Mouse (Mus musculus) gastrocnemius, postnatal 10 days (tissue): Measurements from ENCODE around the gene Map3k20. TPM values are rescaled to one million over a fixed set of nuclear protein-coding genes. Genes with fewer than 3 reads are reported as not detected.

ENCODE experiments used
- DNase-seq: peaks from one replicate; pipeline ENCODE4 v3.0.0; 2021; ENCODE audit warnings: mixed read lengths
- total RNA-seq, 2 experiments: library from RNA; stranded (reverse); gene quantifications; 2 replicates each; pipeline ENCODE4 v1.2.3; 2021

The Map3k20 gene
- total RNA-seq, 2 experiments from 2014 or later: 255 to 272 TPM

DNA sequence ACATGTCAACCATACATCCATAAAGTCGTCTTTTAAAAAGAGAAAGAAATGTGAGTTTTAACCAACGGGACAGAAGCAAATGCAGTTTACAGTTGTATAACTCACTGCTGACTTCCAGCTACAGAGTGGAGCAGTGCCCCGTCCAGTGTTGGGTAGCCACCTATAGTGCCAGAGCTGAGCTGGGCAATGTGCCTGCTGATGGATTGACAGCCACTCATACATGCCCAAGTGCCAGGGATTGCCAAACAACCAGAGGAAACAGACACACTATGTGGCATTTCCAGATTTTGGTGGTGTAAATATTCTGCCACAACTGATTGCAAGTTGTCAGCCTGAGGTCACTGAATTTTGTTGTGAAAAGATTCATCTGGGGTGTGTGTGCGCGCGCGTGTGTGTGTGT, 139.2 kb downstream of the Map3k20 start:
- DNase-seq: peak; percentile 24

GRCm38 (mm10) chr2:72426776-72427175, 141.3 kb downstream of the Map3k20 start:
- no peak for DNase-seq

DNA sequence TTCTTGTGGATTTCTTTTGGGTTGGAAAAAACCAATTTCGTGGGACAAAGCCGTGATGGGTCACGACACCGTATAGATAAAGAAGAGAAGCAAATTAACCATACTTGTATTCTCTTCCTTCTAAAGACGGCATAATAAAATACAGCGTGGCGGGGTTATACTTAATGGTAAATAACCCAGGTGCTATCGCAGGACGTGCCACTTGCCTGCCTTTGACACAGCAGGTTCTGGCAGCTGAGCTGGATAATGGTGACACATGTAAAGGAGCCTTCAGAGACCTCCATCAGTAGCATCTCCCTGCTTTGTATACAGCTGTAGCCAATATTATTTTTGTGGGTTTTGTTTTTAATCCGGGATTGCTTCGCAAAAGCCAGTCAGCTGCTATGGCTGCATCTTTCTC, 141.9 kb downstream of the Map3k20 start:
- no peak for DNase-seq

DNA sequence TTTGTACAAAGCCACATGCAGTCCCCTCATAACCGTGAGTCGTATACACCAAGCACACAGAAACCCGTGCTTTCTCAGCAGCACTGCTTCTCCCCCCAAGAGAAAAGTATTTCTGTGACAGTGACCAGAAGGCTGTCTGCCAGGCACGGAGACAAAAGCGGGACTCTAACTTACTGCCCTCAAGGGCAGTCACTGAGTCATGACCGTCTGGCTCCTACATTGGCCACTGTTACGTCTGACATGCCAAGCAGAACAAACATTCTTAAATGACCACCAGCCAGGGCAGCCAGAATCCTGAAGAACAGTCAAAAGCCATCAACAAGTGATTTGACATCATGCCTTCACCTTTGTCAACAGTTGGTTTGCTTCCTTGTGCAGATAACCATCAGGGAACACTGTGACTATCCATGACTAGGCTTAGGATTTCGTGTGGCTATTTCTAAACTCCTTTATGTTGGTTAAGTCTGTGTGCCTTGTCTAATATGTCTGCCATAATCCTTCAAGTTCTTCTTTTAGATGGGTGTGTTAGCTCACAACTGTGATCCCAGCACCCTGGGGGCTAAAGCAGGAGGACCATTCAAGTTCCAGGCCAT, 153.6 kb downstream of the Map3k20 start:
- no peak for DNase-seq

- DNase-seq: no peak
These were observed 155.6 kb downstream of the Map3k20 start for GRCm38 (mm10) chr2:72441010-72441409.

DNA sequence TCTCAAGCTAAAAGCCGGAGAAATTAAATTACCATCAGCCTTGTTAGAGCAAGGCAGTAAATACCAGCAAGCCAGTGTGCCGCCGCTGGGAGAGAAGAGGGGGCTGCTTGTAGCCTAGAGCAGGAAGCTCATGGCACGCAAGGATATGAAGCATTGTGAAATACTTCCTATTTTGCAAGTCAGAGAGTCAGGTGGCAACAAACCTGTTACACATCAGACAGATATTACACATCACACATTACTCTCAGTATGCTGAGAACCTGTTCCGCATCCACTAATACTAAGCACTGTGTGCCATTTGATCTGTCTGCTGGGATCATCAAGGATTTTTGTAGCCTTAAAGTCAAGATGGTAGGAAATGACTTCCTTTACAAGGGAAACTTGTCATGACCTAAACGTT, 157.4 kb downstream of the Map3k20 start:
- DNase-seq: no peak

- DNase-seq: no peak
These were observed 158.5 kb downstream of the Map3k20 start for GRCm38 (mm10) chr2:72443960-72444359.

DNA sequence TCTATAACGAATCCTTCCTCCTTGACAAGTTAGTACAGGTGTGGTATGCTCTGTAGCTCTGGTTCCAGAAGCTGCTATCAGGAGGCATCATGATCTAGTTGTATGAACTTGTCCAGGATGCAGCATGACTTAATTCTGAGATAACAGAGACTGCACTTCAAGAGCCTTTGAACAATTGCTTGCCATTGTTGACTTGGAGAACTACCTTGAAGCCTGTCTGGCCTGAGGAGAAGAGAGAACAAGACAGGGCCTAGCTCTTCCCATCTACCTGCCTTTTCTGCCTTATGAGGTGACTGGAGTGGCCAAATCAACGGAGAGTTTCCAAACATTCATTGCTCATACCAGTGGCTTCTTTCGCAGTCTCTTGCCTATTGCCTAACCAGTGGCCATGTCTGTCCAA, 160.7 kb downstream of the Map3k20 start:
- no peak for DNase-seq

GRCm38 (mm10) chr2:72446615-72447014, 161.2 kb downstream of the Map3k20 start:
- no peak for DNase-seq

- no peak for DNase-seq
These were observed 168.1 kb downstream of the Map3k20 start for GRCm38 (mm10) chr2:72453563-72453962.

- DNase-seq: no peak
These were observed 170.8 kb downstream of the Map3k20 start for GRCm38 (mm10) chr2:72456189-72456588.

DNA sequence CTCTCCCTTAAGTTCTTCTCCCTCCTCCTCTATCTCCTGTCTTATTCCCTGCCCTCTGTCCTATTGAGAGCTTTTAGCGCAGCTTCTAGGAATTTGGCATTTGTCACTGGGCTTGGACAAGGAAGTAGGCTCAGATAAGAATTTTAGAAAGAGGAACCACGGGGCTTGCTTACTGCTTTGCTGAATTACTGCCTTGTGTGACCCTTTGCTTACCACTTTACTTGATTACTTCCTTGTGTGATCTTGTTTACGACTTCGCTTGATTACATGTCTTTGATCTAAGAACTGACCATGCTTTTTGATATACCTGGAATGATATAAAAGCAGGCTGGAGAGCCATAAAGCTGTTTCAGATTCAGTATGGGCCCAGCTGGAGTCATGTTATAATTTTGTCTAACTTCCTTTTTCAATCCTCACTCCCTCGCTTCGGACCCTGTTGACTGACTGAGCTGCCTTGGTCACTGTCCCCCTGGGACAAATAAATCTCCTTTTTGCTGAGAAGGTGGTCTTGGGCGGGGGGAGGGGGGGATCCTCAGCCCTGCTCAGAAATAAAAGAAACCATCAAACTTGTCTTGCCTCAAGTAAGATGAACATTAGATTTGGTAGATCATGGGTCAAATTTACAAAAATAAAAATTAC, 179.1 kb downstream of the Map3k20 start:
- DNase-seq: no peak

GRCm38 (mm10) chr2:72467604-72468003, 182.2 kb downstream of the Map3k20 start:
- no peak for DNase-seq

- no peak for DNase-seq
These were observed 186.1 kb downstream of the Map3k20 start for GRCm38 (mm10) chr2:72471415-72472070.

DNA sequence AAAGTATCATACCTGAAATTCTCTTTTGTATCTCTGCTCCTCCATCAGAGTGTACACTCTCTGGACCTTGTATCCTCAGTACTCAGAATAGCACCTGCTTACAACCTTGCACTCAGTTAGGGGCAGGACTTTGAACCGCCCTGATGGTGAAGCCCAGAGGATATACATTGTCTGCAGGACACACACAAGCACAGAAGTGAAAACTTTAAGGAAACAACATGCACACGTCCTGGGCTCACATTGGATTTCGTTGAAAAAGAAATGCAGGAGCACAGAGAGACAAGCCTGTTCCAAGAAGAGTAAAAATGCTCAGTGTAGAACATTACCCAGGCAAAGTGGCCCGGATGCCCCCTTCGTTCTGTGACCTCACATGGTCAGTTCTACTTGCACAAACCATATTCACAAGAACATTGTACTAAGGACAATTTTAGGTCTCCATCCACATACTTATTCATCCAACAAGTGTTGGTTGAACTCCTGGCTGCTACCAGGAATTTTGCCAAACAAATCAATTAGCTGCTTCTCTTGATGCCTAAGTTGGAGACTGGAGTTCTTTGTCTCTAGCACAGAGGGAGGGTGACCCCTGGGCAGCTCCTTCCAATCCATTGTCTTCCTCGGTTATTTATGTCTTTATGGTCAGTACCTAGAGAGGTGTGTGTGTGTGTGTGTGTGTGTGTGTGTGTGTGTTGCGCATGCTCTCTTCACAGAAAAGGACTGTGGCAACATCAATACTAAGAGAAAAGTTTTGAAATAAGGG, 189.3 kb downstream of the Map3k20 start:
- DNase-seq: no peak

DNA sequence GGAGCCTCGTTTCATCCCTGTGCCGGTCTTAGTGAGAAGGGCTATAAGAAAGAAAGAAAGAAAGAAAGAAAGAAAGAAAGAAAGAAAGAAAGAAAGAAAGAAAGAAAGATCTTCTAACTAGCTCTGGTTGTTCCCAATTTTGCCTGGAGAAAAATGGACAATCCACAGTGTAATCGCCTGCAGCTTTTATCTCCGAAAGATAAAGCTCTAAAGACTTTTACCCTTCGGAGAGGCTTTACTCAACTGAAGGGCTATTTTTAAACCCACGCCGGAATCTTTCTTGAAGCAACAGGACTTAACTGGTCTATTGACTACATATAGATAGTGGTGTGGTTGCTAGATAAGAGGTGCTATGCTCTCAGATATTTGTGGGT, 190.0 kb downstream of the Map3k20 start:
- no peak for DNase-seq

DNA sequence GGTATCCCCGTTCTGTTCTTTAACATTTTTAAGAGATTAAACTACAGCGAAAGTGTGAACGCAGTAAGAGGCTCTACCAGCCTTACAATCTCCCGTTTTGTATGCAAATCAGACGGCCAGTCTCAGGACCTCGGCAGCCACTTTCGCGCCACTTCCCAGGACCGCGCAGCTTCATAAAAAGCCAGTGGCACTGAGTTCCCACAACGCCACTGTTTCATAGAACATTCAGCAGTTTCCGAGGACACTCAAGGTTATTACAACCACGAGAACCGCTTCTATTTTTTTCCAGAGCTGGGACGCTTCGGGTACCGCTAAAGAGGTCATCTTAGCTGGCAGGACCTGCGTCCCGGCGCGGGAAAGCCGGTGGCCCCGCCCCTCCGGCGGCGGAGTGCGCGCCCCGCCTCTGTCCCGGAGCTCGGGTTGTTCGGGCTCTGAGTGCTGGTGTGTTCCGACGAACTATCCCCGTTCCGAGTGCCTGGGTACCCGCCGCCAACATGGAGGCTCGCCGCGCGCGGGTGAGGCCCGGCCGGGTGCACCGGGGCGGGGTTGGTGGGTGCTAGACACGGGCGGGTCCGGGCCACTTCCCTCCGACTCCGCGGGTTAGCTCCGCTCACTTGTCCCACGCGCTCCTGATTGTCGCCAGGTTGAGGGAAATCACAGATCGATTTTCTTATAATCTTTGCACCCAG, 190.5 kb downstream of the Map3k20 start, which contains the start of gene Cdca7:
Gene Cdca7 (plus strand): TSS at position 363 of the 689 bp plus-strand sequence.
- peak; percentile 65 for DNase-seq

DNA sequence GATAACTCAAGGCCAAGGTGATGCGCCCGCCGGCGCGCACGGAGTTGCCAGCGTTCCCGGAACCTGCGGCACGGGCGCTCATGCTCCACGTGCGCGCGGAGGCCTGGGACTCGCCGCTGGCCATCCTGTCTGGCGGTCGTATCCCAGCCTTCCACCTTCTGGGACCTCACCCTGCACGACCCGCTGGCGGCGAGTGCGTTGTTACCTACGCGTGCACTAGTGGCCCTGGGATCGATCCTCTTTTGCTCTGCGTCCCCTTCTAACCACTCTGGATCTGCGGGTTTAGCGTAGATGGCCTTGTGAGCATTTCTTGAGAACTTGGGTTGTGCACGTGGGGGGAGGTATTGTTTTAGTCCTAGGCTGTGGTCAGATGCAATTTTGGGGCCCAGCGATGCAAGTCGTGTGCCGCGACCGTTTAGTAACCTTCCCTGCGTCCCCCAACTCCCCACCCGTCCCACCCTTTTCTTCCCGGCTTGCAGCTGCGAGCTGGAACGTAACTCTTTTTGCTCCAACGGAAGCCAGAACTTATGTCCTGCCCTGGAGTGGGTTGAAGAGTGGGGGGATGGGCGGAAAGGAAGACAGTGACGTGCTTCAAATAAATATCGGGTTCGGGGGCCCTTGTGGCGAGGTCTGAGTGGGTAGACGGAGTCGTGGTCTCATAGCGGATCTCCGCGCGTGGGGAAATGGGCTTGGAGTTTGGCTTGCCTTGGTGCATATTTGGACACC, 191.2 kb downstream of the Map3k20 start:
- peak; percentile 40 for DNase-seq

GRCm38 (mm10) chr2:72477221-72477620, 191.8 kb downstream of the Map3k20 start:
- no peak for DNase-seq

- no peak for DNase-seq
These were observed 192.7 kb downstream of the Map3k20 start for GRCm38 (mm10) chr2:72478176-72478575.

- DNase-seq: no peak
These were observed 193.5 kb downstream of the Map3k20 start for GRCm38 (mm10) chr2:72478921-72479320.

GRCm38 (mm10) chr2:72479818-72480217, 194.4 kb downstream of the Map3k20 start:
- DNase-seq: no peak
